Mouse (Mus musculus) kidney, adult 2 months (tissue): ENCODE measurements at regions not wholly inside any gene's neighbourhood (a gene's known extent, or its start where the extent isn't known, plus 50 kb on each side); places are given as distances from the start of the nearest gene placed in this dataset.

Experiments used
- DNase-seq: peaks from one replicate; pipeline ENCODE4 v3.0.0; 2021
- H3K27ac ChIP-seq: fragments of 200-500 bp; 2 replicates; pipeline ENCODE4 v1.5.1; 2012; ENCODE audit warnings: low read depth, low read length, control low read depth, inconsistent platforms; ENCODE audit not compliant: insufficient read depth
- H3K27me3 ChIP-seq: fragments of 200-500 bp; replicated peaks from 2 replicates; pipeline ENCODE4 v1.6.1; 2012; ENCODE audit warnings: mild to moderate bottlenecking, moderate library complexity, low read length, inconsistent platforms; ENCODE audit not compliant: control insufficient read depth, insufficient read depth
- H3K36me3 ChIP-seq: fragments of 200-500 bp; 2 replicates; pipeline ENCODE4 v1.6.1; 2012; ENCODE audit warnings: mild to moderate bottlenecking, moderate library complexity, low read length, inconsistent platforms; ENCODE audit not compliant: control insufficient read depth, insufficient read depth
- H3K4me1 ChIP-seq: fragments of 200-500 bp; 2 replicates; pipeline ENCODE4 v1.6.1; 2011; ENCODE audit warnings: low read length; ENCODE audit not compliant: control insufficient read depth, insufficient read depth
- H3K4me3 ChIP-seq: fragments of 200-500 bp; 2 replicates; pipeline ENCODE4 v1.5.1; 2011; ENCODE audit warnings: mild to moderate bottlenecking, low read depth, low read length, control low read depth; ENCODE audit not compliant: insufficient read depth
- CTCF ChIP-seq: fragments of 200-500 bp; conservative IDR thresholded peaks from 2 replicates; pipeline ENCODE4 v1.5.1; 2011; ENCODE audit warnings: low read depth, mild to moderate bottlenecking, control low read depth, low read length, moderate library complexity, mixed read lengths; ENCODE audit not compliant: insufficient read depth, insufficient read length
- POLR2A ChIP-seq: fragments of 200-500 bp; IDR thresholded peaks from one replicate; pipeline ENCODE4 v1.6.1; 2011; ENCODE audit warnings: low read depth, low read length, control low read depth
- WGBS: fragments of 180-500 bp; shearing (Covaris S2); methylation state at CpG from one replicate; pipeline ENCODE4 v1.1.7; 2018; 5-methylcytosine and 5-hydroxymethylcytosine counted together

DNA sequence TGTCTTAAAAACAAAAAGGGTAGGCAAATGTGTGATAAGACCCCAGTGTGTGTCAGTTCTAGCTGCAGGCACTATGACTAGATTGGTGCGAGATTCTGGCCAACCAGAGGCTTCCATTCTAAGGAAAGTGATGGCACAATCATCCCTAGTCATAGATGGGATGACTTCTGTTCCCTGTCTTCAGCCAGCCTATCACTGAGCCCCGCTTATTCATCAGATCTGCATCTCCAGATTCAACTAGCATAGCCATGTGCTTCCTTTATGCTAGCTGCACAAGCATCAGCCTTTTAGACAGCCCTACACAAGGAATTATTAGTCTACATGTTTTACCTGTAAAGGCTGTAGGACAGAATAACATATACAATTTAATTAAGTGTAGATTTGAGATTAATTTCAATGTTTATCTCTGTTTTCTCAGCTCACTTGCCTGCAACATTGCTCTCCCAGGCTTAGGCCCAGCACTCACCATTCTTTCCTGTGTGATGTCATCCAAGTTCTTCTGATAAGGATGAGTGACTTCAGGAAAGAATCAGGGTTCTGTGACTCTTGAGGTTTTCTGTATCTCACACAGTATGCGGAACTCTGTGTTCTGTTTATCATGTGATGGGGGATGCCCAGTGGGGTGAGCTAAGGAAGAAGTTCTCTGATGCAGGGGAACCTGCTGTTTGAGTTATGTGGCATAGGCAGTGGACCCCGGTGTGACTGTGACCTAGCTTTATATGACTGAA, 382.8 kb upstream of the Ddi1 start:
- 83% methylated on average over 4 of the region's 4 CpGs for WGBS
- H3K4me3 ChIP-seq: no peak overlapping the region
- no peaks in the 10 kb centered on the region for H3K36me3 ChIP-seq
- H3K27me3 ChIP-seq: no peaks in the 10 kb centered on the region
- no peaks in the 10 kb centered on the region for H3K4me1 ChIP-seq
- no peak for DNase-seq
- TF ChIP-seq CTCF: no peak
- no peak for TF ChIP-seq POLR2A
- H3K27ac ChIP-seq: no peak overlapping the region

DNA sequence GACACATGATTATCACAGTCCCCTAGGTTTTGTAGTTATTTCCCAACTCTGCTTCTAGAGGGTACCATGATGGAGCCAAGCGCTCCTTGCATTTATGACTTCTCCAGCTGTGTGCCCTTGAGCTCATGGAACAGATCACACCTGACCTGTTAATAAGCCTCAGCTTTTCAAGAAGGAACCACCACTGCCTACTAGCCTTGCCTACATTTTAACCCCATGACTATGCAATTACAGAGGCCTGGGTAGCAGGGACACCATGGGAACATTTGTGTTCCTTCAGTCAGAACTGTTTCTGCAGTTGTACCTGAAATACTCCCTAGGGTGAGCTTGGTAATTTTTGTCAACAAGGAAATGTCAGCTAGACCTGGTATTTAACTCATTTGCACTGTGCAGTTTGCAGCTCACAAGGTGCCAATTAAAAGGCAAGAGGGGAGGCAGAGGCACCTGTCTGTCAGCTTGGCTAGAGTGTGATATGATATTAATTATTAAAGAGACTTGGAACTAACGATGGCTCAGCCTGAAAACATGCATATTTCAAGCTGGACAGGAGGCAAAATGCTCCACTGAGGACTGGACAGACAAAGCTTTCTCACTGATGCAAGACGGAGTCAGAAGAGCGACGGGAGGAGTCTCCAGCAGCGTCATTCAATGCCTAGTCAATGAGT, 382.1 kb upstream of the Ddi1 start:
- H3K27me3 ChIP-seq: no peaks in the 10 kb centered on the region
- H3K4me1 ChIP-seq: no peaks in the 10 kb centered on the region
- no peak overlapping the region for H3K4me3 ChIP-seq
- no peak for DNase-seq
- no peak for TF ChIP-seq CTCF
- TF ChIP-seq POLR2A: no peak
- WGBS: 58% methylated on average over 6 of the region's 6 CpGs
- no peaks in the 10 kb centered on the region for H3K36me3 ChIP-seq
- H3K27ac ChIP-seq: no peak overlapping the region

DNA sequence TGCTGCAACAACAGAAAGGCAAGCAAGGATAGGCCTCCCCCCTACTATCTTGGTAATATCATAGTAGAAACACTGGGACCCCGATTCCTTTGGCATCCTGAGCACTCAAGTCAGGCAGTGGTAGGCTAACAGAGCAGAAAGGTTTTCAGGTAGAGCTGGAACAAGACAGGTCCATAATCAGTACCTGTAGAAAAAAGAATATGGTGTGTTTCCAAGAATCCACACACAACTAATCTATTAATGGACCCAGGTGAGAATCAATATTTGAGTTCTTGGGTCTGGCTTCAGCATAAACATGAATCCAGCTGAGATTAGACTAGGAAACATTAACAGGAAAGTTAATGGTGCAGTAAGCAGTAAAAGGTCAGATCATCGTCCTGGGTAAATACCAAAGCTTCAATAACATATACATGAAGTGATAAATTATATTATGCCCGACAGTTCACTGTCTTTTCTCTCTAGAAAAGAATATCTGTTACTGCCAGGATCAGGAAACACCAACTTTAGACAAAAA, 376.2 kb upstream of the Ddi1 start:
- WGBS: 44% methylated on average over 3 of the region's 3 CpGs
- no peaks in the 10 kb centered on the region for H3K36me3 ChIP-seq
- DNase-seq: no peak
- H3K27me3 ChIP-seq: no peaks in the 10 kb centered on the region
- H3K4me1 ChIP-seq: no peaks in the 10 kb centered on the region
- no peak overlapping the region for H3K4me3 ChIP-seq
- TF ChIP-seq CTCF (no peak), POLR2A (no peak)
- no peak overlapping the region for H3K27ac ChIP-seq

DNA sequence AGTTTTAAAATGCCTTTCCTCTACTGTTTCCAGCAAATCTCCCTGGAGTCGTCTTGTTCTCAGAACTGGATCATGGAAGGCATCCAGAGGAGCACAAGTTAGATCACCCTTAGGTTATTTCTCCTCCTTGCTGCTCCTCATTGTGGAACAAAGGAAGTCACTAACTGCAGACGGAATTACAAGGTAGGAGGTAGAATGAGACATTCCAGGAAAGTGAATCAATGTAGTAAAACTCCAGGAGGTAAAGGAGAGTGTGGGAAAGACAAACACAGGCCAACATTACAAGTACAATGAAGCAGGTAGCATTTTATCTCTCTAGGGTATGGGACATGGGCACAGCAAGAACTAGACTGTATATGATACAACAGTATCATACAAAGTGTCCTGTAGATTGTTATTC, 375.7 kb upstream of the Ddi1 start:
- no peak for TF ChIP-seq POLR2A
- no peak for TF ChIP-seq CTCF
- Histone ChIP-seq H3K27me3 (no peaks in the 10 kb centered on the region), H3K4me3 (no peak overlapping the region), H3K27ac (no peak overlapping the region), H3K36me3 (no peaks in the 10 kb centered on the region), H3K4me1 (no peaks in the 10 kb centered on the region)
- WGBS: 59% methylated on average over 2 of the region's 2 CpGs
- DNase-seq: no peak

DNA sequence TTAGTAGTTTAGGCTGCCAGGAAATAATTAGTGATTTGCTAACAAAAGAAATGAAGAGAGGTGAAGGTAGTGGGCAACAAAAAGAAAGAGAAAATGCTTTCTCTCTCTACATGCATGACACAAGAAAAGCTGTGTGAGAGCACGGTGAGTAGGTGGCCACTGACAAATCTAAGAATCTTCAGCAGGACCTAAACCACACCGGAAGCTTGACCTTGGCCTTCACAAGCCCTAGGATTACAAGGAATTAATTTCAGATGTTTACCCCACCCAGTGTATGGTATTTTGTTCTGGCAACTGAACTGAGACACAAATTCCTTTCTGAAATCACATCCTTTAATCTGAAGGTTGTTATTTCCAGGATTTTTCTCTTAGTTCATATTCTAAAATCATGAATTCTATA, 347.5 kb upstream of the Ddi1 start:
- Histone ChIP-seq H3K4me1 (no peaks in the 10 kb centered on the region), H3K36me3 (no peaks in the 10 kb centered on the region), H3K4me3 (no peak overlapping the region), H3K27me3 (no peaks in the 10 kb centered on the region), H3K27ac (no peak overlapping the region)
- DNase-seq: no peak
- TF ChIP-seq POLR2A (no peak), CTCF (no peak)
- WGBS: 89% methylated on average over 2 of the region's 2 CpGs

DNA sequence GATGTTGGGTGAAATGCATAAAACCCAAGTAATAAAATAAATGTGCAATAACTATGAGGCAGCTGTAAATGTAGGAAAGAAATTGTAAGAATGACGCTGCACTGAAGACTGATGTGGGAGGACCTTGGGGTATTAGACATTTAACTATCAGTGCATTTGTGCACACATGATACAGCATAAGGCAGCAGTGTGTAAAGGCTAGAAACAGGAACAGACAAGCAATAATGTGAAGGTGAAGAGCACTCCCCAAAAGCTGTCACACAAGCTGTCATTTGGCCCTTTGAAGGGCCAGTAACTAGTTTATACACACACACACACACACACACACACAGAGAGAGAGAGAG, 339.6 kb upstream of the Ddi1 start:
- 84% methylated on average over 1 of the region's 1 CpGs for WGBS
- Histone ChIP-seq H3K36me3 (no peaks in the 10 kb centered on the region), H3K4me1 (no peaks in the 10 kb centered on the region), H3K4me3 (no peak overlapping the region), H3K27ac (no peak overlapping the region), H3K27me3 (no peaks in the 10 kb centered on the region)
- no peak for DNase-seq
- TF ChIP-seq POLR2A (no peak), CTCF (no peak)

DNA sequence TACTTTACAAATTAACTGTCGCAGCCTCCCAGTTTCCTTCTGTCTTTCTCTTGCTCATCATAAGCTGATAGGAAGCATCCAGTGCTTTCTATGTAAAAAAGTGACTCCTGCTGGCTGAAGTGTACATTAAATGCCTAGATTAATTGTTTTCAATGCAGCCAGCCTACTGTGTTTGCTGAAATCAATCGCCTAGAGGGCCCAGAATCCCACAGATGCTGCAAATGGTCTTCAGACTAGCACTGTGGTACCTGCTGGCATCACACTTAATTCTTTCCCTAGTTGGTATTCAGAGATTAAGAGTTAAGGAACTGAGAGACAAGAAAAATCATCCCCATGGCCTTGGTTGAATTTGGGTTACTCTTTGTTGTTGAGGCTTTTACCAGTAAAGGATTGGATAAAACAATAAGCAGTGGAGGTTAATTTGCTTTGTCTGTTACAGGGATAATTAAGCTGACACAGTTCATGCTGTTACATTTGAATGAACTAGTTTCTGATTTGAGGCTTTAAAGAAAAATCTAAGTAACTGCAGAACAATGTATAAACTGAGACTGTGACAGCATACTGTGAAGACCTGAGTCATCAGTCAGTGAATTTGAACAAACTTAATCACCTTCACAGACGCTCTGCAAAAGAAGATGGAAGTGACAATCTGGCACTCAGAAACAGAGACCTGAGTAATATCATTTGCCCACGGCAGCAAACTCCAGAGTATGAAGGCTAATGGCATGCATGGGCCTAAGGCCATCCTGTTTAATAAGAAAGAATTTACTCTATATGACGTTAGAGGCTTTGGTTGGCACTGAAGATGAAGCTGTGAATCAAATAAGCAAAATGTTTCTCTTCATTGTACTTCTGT, 339.0 kb upstream of the Ddi1 start:
- Histone ChIP-seq H3K36me3 (no peaks in the 10 kb centered on the region), H3K4me1 (no peaks in the 10 kb centered on the region), H3K27ac (no peak overlapping the region), H3K27me3 (no peaks in the 10 kb centered on the region), H3K4me3 (no peak overlapping the region)
- 71% methylated on average over 5 of the region's 5 CpGs for WGBS
- no peak for DNase-seq
- TF ChIP-seq CTCF: no peak
- TF ChIP-seq POLR2A: no peak
